Mouse (Mus musculus): ENCODE results near the gene Tmem185b. TPM values are rescaled to one million over a fixed set of nuclear protein-coding genes. Genes with fewer than 3 reads are reported as not detected.
A peak's percentile ranks its signal among the peaks of the same experiment; 100 is the strongest.

The Tmem185b gene
- polyA plus RNA-seq, 1 experiment from 2014 or later, result 22.1 TPM

GRCm38 (mm10) chr1:119504260-119505062 is 21.5 kb upstream of the Tmem185b start, which contains the start of gene Ralb:
Ralb (minus strand) TSS chr1:119504794.
- H3K4me1 ChIP-seq, result peaks cover 66% of the 10 kb centered on the region
- under 1% methylated on average over 57 of the region's 57 CpGs for WGBS
- no peaks in the 10 kb centered on the region for H3K27me3 ChIP-seq (replicated peaks)
- peak within 1 kb of the TSS; percentile 87 for H3K4me2 ChIP-seq
- peak within 1 kb of the TSS; percentile 91 for H3K9ac ChIP-seq
- peak within 1 kb of the TSS; percentile 93 for H3K27ac ChIP-seq (replicated peaks)
- H3K9me3 ChIP-seq, result no peaks in the 10 kb centered on the region
- peaks cover 18% of the 10 kb centered on the region for H3K36me3 ChIP-seq
- ATAC-seq (ENCODE audit: extremely low read depth, insufficient number of reproducible peaks, low FRiP score, low TSS enrichment), result peak; percentile 93
- H3K4me3 ChIP-seq, result peak within 1 kb of the TSS; percentile 85

- ATAC-seq (ENCODE audit: extremely low read depth, insufficient number of reproducible peaks, low FRiP score, low TSS enrichment), result no peak
- Histone ChIP-seq H3K27ac (replicated peaks) (no peak overlapping the region), H3K4me1 (peaks cover 73% of the 10 kb centered on the region)
Measured at GRCm38 (mm10) chr1:119505951-119506350, 20.0 kb upstream of the Tmem185b start.

GRCm38 (mm10) chr1:119508548-119508947 is 17.4 kb upstream of the Tmem185b start:
- Histone ChIP-seq H3K4me3 (no peak overlapping the region), H3K4me2 (no peak overlapping the region), H3K9me3 (no peaks in the 10 kb centered on the region), H3K27me3 (replicated peaks) (no peaks in the 10 kb centered on the region), H3K9ac (0 out of 2 replicates have a peak overlapping the region, but pooled peaks have one; percentile 1), H3K36me3 (no peaks in the 10 kb centered on the region), H3K4me1 (peaks cover 52% of the 10 kb centered on the region), H3K27ac (replicated peaks) (peak overlapping the region; percentile 61)
- ATAC-seq (ENCODE audit: extremely low read depth, insufficient number of reproducible peaks, low FRiP score, low TSS enrichment), result no peak
- whole genome bisulfite sequencing, result 38% methylated on average over 4 of the region's 4 CpGs

More at GRCm38 (mm10) chr1:119505951-119506350, 20.0 kb upstream of the Tmem185b start:
- Histone ChIP-seq H3K9ac (no peak overlapping the region), H3K4me2 (no peak overlapping the region), H3K27me3 (replicated peaks) (no peaks in the 10 kb centered on the region), H3K9me3 (no peaks in the 10 kb centered on the region), H3K4me3 (no peak overlapping the region), H3K36me3 (peaks cover 5% of the 10 kb centered on the region)
- WGBS, result 89% methylated on average over 3 of the region's 3 CpGs

- Histone ChIP-seq H3K36me3 (no peaks in the 10 kb centered on the region), H3K4me3 (no peak overlapping the region), H3K9ac (no peak overlapping the region), H3K9me3 (no peaks in the 10 kb centered on the region), H3K27ac (replicated peaks) (peak overlapping the region; percentile 56; the same call in 1 of the 2 replicates), H3K27me3 (replicated peaks) (no peaks in the 10 kb centered on the region), H3K4me1 (peaks cover 49% of the 10 kb centered on the region), H3K4me2 (no peak overlapping the region)
- ATAC-seq (ENCODE audit: extremely low read depth, insufficient number of reproducible peaks, low FRiP score, low TSS enrichment), result no peak
- 72% methylated on average over 7 of the region's 7 CpGs for WGBS
Measured at GRCm38 (mm10) chr1:119509474-119509873, 16.5 kb upstream of the Tmem185b start.

GRCm38 (mm10) chr1:119510409-119510808 is 15.6 kb upstream of the Tmem185b start:
- Histone ChIP-seq H3K9me3 (no peaks in the 10 kb centered on the region), H3K4me1 (peaks cover 43% of the 10 kb centered on the region), H3K27ac (replicated peaks) (peak overlapping the region; percentile 67), H3K36me3 (no peaks in the 10 kb centered on the region), H3K9ac (0 out of 2 replicates have a peak overlapping the region, but pooled peaks have one; percentile 10), H3K4me2 (0 out of 2 replicates have a peak overlapping the region, but pooled peaks have one; percentile 16), H3K27me3 (replicated peaks) (no peaks in the 10 kb centered on the region), H3K4me3 (no peak overlapping the region)
- no peak for ATAC-seq (ENCODE audit: extremely low read depth, insufficient number of reproducible peaks, low FRiP score, low TSS enrichment)
- WGBS, result 47% methylated on average over 9 of the region's 9 CpGs

GRCm38 (mm10) chr1:119510857-119511256 is 15.1 kb upstream of the Tmem185b start:
- H3K27ac ChIP-seq (replicated peaks), result peak overlapping the region; percentile 67
- H3K4me3 ChIP-seq, result no peak overlapping the region
- WGBS, result 72% methylated on average over 8 of the region's 8 CpGs
- 0 out of 2 replicates have a peak overlapping the region, but pooled peaks have one; percentile 16 for H3K4me2 ChIP-seq
- no peaks in the 10 kb centered on the region for H3K9me3 ChIP-seq
- 0 out of 2 replicates have a peak overlapping the region, but pooled peaks have one; percentile 10 for H3K9ac ChIP-seq
- ATAC-seq (ENCODE audit: extremely low read depth, insufficient number of reproducible peaks, low FRiP score, low TSS enrichment), result no peak
- H3K36me3 ChIP-seq, result no peaks in the 10 kb centered on the region
- H3K4me1 ChIP-seq, result peaks cover 39% of the 10 kb centered on the region
- no peaks in the 10 kb centered on the region for H3K27me3 ChIP-seq (replicated peaks)

GRCm38 (mm10) chr1:119518060-119518459 is 7.9 kb upstream of the Tmem185b start:
- Histone ChIP-seq H3K4me1 (peaks cover 13% of the 10 kb centered on the region; the same call in 1 of the 2 replicates), H3K36me3 (no peaks in the 10 kb centered on the region), H3K4me3 (no peak overlapping the region), H3K4me2 (no peak overlapping the region), H3K27ac (replicated peaks) (no peak overlapping the region), H3K27me3 (replicated peaks) (no peaks in the 10 kb centered on the region), H3K9ac (no peak overlapping the region), H3K9me3 (no peaks in the 10 kb centered on the region)
- ATAC-seq (ENCODE audit: extremely low read depth, insufficient number of reproducible peaks, low FRiP score, low TSS enrichment), result no peak
- 64% methylated on average over 7 of the region's 7 CpGs for WGBS

- H3K27ac ChIP-seq (replicated peaks), result no peak overlapping the region
- H3K4me1 ChIP-seq, result peaks cover 13% of the 10 kb centered on the region; the same call in 1 of the 2 replicates
- H3K4me2 ChIP-seq, result no peak overlapping the region
- no peaks in the 10 kb centered on the region for H3K9me3 ChIP-seq
- no peak overlapping the region for H3K4me3 ChIP-seq
- no peak overlapping the region for H3K9ac ChIP-seq
- no peaks in the 10 kb centered on the region for H3K36me3 ChIP-seq
- no peak for ATAC-seq (ENCODE audit: extremely low read depth, insufficient number of reproducible peaks, low FRiP score, low TSS enrichment)
- H3K27me3 ChIP-seq (replicated peaks), result no peaks in the 10 kb centered on the region
Measured at GRCm38 (mm10) chr1:119518786-119519185, 7.2 kb upstream of the Tmem185b start.

GRCm38 (mm10) chr1:119519286-119519685 is 6.7 kb upstream of the Tmem185b start:
- ATAC-seq (ENCODE audit: extremely low read depth, insufficient number of reproducible peaks, low FRiP score, low TSS enrichment), result no peak
- H3K27ac ChIP-seq (replicated peaks), result no peak overlapping the region
- H3K4me1 ChIP-seq, result peaks cover 14% of the 10 kb centered on the region; the same call in 1 of the 2 replicates
- WGBS, result 74% methylated on average over 6 of the region's 6 CpGs
- no peak overlapping the region for H3K9ac ChIP-seq
- no peaks in the 10 kb centered on the region for H3K9me3 ChIP-seq
- no peaks in the 10 kb centered on the region for H3K27me3 ChIP-seq (replicated peaks)
- H3K4me2 ChIP-seq, result no peak overlapping the region
- no peak overlapping the region for H3K4me3 ChIP-seq
- no peaks in the 10 kb centered on the region for H3K36me3 ChIP-seq

GRCm38 (mm10) chr1:119521029-119521428 is 4.9 kb upstream of the Tmem185b start:
- ATAC-seq (ENCODE audit: extremely low read depth, insufficient number of reproducible peaks, low FRiP score, low TSS enrichment), result no peak
- H3K9me3 ChIP-seq, result no peaks in the 10 kb centered on the region
- no peak overlapping the region for H3K27ac ChIP-seq (replicated peaks)

GRCm38 (mm10) chr1:119521681-119522080 is 4.3 kb upstream of the Tmem185b start:
- H3K27ac ChIP-seq (replicated peaks), result no peak overlapping the region
- peaks cover 3% of the 10 kb centered on the region; the same call in 1 of the 2 replicates for H3K9me3 ChIP-seq
- H3K9ac ChIP-seq, result no peak overlapping the region
- H3K4me3 ChIP-seq, result no peak overlapping the region
- no peaks in the 10 kb centered on the region for H3K27me3 ChIP-seq (replicated peaks)
- peaks cover 32% of the 10 kb centered on the region for H3K4me1 ChIP-seq
- peaks cover 2% of the 10 kb centered on the region for H3K36me3 ChIP-seq
- WGBS, result 63% methylated on average over 7 of the region's 7 CpGs
- H3K4me2 ChIP-seq, result no peak overlapping the region
- no peak for ATAC-seq (ENCODE audit: extremely low read depth, insufficient number of reproducible peaks, low FRiP score, low TSS enrichment)

More at GRCm38 (mm10) chr1:119521029-119521428, 4.9 kb upstream of the Tmem185b start:
- no peak overlapping the region for H3K4me3 ChIP-seq
- H3K4me2 ChIP-seq, result no peak overlapping the region
- peaks cover 27% of the 10 kb centered on the region for H3K4me1 ChIP-seq
- peak overlapping the region; percentile 24; the same call in 1 of the 2 replicates for H3K9ac ChIP-seq
- no peaks in the 10 kb centered on the region for H3K36me3 ChIP-seq
- WGBS, result 36% methylated on average over 2 of the region's 2 CpGs
- H3K27me3 ChIP-seq (replicated peaks), result no peaks in the 10 kb centered on the region
